Mouse (Mus musculus): ENCODE measurements around the gene Fgfr1op2.
A peak's percentile ranks its signal among the peaks of the same experiment; 100 is the strongest.
"Not testable (repeated sequence)": the region's sequence is repeated elsewhere in the genome, so short reads cannot be mapped to it uniquely, and the experiment has no call there.

Fgfr1op2 gene

DNA sequence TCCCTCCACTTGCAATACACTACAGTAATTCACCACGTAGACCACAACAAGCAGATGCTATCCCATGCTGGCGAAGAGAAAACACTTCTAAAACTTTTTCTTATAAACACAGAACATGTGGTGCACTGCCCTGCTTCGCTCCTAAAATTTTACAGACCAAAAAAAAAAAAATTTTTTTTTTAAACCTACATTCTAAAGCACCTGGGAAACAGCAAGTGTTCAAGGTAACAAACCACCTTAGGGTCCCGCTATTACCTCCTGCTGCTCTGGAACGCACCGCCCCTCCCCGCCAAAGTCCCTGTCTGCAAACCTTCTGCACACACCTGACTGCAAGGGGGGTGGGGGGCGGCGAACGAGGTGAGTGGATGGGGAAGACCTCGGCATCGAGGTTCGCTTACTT lies at the start of gene Fgfr1op2:
Gene Fgfr1op2, plus strand, starts transcription at position 301 of the 400 bp plus-strand sequence.
- DNase-seq = no peak

DNA sequence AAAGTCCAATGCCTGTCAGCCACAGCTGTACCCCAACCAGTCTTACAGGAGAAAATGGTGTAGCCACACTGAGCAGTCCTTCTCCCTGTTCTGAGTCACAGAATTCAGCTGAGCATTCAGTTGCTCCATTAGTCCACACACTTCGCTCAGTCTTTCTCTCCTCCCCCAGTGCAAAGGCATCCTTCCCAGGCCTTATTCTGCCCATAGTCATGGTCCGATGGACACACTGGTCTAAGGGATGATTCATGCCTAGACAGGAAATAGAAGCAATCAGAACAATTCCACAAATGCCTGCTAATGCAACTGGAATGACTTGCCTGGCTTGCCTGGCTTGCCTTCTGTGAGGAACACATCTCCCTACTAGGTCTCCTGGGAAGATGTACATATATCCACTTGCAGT lies 49.5 kb upstream of the Fgfr1op2 start:
- DNase-seq = no peak

DNA sequence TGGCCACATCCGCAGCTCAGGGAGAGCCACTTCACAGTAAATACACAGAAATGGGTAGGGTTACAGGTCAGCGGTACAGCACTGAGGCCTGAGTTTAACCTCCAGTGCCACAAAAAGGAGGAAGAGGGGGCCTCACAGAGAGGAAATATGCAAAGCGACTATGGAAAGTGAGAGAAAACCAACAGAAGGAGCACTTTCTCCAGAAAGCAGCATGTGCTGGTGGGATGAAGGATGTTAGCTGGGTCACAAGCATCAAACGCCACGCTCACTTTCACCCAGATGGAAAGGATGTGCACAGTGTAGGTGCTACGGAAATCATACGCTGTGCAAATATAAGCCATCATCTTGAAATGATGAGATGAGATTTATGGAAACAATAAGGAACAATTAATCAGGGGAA lies 46.6 kb upstream of the Fgfr1op2 start:
- DNase-seq = no peak

DNA sequence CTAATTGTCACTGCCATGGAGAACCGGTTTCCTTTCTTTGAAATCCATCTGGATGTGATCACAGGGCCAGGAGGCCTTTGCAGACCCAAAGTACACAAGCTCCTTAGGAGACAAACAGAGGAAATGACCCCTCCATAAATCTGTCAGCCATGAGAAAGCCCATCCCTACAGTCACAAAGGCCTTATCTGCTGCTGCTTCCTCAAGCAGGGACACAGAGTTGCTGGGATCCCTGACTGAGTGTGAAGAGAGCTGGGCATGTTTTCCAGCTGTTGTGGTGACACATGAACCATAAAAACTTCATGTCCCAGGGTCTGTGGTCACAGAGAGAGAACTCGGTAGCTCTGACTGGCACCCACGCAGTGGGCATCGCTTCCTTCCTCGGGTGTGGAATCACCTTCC lies 46.2 kb upstream of the Fgfr1op2 start:
- no peak for DNase-seq

DNA sequence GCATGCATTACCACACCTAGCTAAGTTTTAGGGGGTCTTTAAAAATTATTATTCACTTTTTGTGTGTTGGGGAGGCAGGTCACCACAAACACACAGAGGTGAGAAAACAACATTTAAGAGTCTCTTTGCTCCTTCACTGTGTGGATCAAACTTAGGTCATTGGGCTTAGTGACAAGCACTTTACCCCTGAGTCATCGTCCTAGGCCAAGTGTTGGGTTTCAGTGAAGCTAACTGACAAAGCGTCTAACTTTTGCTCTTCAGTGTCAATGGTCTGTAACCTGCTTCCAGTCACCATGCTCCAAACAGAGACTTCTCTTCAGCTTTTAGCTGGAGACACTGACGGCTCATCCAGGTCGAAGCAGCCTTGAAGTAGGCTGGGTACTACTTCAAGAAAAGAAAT lies 43.9 kb upstream of the Fgfr1op2 start:
- no peak for DNase-seq

DNA sequence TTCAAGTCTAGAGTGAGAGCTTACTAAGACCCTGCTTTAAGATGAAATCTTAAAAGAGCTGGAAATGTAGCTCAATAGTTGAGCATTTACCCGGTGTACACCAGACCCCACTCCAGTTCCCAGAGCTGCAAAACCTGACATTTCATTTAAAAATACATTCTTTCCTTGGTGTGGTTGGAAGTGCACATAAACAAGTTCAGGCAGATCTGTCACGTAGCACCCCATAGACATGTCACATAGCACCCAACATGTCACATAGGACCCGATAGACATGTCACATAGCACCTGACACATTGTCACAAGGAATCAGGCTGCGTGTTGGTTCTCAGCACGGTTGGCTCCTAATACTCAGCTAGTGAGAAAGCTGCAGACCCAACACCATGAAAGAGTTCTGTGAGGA lies 41.5 kb upstream of the Fgfr1op2 start:
- no peak for DNase-seq

DNA sequence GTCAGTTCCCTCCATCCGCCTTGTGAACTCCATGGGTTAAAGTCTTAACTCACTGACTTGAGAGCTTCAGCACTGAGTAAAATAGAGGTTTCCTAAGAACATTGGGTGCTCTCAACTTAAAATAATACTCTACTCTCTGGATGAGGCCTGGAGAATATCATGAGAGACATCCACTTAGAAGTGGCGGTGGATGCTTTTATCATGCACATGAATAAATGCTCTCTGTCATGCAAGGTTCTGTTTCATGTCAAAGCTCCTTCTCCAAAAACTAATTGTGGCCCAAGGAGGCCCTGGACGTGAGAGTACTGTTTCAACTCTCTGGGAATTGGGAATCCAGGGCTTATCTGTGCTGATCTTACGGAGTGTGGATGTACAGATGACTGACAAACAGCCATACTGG lies 39.9 kb upstream of the Fgfr1op2 start:
- DNase-seq = no peak

DNA sequence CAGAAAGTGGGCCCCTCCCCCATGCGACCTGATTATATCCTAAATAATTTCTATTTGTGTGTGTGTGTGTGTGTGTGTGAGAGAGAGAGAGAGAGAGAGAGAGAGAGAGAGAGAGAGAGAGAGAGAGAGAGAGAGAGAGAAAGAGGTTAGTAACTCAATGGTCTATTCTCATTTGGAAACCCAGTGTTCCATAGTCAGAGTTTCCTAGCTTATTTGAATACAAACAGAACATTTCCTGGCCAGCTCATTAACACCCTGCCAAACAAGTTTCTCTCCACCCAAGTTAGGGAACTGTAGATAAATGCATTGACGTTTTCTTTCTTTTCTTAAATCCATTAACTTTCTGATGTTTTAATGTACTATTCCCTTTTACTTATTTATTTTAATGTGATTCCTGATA lies 38.9 kb upstream of the Fgfr1op2 start:
- no peak for DNase-seq

DNA sequence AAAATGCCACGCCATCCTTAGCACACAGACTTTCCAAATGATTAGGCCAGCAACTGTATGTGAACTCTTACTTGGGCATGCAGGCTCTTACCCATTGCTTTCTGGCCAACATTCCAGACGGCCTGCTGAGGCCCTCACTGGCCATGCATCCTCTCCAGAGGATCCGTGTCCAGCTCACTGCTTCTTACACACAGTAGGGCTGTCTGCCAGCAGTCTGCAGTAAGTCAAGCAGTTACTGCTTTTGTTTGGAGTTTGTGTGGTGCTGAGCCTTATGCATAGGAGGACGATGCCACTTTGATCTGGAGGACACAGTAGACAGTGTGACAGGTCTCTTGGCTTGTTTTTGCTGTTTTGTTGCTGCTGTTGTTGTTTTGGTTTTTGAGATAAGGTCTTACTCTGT lies 38.3 kb upstream of the Fgfr1op2 start:
- peak; percentile 14 to 33 for DNase-seq

DNA sequence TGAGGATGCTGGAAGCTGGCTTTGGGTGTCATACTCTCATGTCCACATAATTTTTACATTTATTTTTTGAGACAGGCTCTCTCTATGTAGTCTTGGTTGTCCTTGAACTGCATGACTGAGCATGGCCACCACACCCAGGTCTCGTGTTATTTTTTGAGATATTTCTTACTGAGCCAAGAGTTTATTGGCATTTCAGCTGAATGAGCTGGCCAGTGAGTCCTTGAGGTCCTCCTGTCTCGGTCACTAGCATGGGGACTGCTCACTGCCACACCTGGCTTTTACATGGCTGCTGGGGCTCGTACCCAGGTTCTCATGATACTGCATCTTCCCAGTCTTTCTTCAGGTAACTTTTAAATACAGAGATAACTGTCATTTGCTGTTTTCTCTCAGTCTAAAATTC lies 36.6 kb upstream of the Fgfr1op2 start:
- no peak for DNase-seq

DNA sequence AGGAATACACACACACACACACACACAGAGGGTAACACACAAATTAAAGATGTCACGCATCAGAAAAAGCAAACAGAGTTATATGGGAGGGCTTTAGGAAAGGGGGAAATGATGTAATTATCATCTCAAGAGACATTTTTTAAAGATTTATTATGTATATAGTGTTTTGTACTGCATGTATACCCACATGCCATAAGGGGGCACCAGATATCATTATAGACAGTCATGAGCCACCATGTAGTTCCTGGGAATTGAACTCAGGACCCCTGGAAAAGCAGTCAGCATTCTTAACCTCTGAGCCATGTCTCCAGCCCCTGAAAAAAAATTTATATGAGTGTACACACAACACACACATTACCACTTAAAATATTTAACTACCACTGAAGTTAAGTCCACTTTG lies 32.4 kb upstream of the Fgfr1op2 start:
- no peak for DNase-seq

DNA sequence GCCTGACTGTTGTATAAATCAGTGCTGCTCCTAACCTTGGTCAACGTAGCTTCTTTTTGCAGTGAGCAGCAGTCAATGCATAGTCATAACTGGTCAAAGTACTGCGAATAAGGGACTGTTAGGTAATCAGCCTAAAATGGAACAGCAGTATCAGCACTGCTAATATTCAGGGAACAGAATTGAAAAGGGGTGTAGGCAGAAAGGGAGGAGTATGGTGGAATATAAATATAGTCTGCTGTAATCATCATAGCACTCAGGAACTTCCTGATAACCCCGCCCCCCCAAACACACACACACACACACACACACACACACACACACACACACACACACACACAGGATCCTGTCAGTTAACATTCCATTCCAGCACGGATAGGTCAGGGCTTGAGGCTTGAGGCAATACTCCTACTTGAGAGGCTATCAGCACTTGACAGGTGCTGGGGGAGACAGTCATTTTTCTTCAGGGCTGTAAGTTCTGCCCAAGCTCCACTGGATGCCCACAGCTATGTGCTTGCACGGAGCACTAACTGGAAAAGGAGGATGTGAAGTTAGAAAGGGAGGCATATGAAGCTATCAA lies 31.6 kb upstream of the Fgfr1op2 start:
- no peak for DNase-seq

DNA sequence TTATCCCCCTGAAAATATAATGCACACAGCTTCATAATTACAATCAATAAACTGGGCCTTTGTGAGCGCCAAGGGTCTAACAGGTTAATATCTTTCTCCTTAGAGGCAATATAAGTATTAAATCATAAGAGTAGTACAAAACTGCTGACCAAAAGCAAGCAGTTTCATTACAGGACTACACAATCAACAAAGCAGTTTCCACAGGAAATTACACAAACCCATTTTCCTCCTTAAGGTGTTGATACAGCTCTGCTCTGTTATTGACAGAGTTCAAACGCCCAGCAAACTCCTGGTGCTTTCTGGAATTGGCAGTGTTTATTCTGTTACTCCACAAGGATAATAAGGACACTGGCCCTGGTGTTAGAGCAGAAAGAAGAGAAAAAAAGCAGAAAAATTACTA lies 26.6 kb upstream of the Fgfr1op2 start:
- no peak for DNase-seq

DNA sequence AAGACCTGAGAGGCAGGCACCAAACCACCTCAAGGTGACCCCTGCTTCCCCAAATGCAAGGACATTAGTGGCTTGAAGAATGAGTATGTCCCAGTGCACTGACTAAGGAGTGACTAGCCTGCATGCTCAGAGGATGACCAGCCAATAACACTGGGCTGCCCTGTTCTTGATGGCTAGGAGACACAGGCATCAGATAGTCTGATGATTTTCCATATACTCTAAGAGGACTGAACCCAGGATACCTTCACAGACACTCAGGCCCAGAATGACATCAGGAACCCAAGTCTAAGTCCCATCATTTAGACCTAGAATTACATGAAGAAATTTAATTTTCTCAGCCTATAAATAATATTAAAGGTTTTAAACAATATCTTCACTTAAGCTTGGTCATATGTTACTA lies 25.7 kb upstream of the Fgfr1op2 start:
- DNase-seq = no peak

DNA sequence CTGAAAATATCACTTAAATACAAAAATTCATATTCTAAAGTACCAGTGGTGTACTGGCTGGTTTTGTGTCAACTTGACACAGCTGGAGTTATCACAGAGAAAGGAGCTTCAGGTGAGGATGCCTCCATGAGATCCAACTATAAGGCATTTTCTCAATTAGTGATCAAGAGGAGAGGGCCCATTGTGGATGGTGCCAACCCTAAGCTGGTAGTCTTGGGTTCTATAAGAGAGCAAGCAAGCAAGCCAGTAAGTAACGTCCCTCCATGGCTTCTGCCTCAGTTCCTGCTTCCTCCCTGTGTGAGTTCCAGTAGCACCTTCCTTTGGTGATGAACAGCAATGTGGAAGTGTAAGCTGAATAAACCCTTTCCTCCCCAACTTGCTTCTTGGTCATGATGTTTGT lies 14.5 kb upstream of the Fgfr1op2 start:
- not testable (repeated sequence) for DNase-seq

DNA sequence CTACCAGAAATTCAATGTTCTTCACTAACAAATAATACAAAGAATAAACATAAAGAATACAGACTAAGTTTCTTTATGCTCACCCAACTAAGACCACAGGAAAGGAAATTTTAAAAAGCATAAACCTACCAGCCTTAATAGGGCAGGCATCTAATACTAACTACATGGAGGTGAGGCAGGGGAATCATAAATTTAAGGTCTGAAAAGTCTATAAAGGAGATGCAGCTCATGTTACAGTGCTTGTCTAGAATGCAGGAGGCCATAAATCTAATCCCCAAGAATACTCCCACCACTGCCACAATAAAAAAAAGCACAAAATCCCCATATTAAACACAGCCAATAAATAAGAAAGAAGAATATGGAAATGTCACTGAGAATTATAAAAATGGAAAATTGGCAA lies 4.9 kb upstream of the Fgfr1op2 start:
- no peak for DNase-seq

DNA sequence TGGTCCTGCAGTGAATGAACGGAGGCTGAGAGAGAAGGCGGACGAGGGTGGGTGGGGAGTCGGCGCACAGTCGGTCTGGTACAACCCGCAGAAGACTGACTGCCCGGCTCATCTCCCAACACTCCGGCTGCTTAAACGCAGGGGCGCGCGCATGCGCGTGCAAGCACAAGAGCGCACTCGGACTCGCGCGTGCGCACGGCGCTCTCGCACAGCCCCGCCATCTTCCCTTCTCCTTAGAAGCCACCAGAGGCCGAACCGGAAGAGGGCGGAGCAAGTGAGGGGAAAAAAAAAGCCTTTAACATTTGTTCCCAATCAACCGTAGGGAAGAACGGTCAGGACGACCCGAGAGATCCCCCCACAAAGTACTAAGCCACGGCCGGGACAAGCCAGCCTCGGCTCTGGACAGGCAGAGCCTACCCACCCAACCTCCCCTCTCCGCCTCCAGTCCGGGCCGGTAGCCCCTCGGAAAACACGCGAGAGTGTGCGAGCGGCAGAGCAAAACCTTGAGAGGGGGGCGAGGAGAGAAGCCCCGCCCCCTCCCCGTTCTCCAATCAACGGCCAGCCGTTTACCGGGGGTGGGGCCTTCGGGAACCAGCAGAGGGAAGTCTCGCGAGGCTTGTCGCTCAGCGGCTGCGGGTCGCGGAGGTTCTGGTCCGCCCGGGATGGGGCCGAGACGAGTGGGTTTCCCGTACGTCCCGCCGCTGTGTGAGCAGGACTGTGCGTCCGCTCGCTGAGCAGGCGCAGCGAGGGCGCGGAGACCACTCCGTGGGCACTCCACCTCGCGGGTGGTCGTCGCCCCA lies 507 bp downstream of the Fgfr1op2 start, which contains the start of gene Ints13:
Gene Ints13, minus strand, starts transcription at position 526 of the 800 bp plus-strand sequence.
- DNase-seq = peak; percentile 99

DNA sequence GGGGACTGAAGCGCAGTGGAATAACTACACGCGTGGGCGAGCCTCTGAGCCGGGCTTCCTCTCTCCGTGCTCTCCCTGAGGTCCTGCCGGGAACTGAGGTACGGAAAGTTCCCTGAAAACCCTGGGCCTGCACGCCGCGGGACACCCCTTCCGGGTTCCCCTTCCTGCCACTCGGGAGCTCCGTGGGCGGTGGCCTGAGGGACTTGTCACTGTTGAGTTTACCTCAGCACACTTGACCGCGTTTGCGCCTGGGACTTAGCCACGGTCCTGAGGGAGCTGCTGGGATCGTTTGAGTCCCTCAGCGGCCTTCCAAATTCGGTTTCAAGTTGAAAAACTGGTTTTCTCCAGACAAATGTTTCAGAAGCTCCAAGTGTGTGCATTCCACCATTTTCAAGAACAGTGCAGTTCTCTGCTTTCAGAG lies 1.1 kb downstream of the Fgfr1op2 start:
- no peak for DNase-seq

DNA sequence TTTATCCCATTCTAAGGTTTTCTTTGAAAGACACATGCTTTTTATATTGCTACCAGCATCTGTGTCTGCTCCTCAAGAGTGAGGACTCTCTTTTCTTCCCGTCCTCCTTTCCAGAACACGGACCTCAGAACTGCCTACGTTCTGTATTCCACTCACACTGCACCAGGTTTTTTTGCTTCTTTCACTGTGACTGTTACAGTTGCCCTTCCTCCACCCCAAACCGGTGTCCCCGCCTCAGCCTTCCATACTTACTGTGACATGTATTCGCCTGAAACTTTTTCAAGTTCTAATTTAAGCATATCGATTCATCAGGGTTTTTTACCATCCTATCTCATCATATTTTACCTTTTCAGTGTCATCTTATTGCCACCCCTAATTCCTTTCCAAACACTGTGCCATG lies 1.6 kb downstream of the Fgfr1op2 start:
- peak; percentile 25 to 40 for DNase-seq

DNA sequence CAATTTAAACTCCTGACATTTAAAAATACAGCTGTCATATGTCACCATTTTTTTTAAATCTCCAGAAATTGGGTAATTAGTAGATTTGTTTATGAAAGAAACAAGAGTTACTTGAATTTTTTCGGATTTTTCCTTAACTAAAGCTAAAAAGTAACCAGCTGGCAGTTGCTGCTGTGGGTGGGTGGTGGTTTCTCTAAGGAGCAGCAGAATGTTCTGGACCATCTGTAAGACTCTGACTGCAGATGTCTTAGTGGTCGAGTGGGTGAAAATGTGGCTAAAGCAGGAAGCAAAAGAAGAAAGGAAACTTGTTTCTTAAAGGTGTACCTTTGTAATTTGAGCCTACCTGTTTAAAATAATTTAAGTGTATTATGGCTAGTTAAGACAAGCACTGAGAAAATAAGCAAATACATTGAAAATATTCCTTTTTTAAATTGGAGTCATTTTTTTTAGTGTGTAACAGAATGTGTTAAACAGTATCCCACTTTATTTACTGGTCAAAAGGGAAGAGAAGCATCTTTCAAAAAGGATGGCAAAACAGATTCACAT lies 3.5 kb downstream of the Fgfr1op2 start:
- no peak for DNase-seq

DNA sequence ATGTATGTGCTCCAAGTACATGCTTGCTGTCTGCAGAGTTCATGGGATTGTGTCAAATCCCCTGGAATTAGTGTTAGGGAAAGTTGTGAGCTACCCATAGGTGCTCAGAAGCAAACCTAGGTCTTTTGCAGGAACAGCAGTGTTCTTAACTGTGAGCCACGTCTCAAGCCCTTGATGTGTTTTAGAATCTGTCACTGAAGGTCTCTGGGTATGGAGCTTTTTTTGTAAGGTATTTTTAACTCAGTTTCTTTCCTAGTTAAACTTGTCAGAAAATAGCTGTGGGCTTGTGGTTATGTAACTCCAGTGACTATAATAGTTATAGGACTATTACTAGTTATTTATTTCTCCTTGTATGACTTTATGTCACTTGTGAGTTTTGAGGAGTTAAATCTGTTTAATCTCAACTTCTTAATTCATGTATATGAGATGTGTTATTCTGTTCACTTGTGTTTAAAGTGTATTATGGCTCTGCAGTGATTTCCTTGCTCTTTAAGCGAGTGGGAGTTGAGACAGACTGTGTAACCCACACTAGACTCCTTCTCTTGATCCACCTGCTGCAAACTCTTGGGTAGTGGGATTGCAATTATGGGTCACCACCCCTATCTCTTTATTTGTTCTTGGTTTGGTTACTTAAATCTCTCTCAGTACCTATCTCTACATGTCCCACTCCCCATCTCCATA lies 6.5 kb downstream of the Fgfr1op2 start:
- DNase-seq = no peak

DNA sequence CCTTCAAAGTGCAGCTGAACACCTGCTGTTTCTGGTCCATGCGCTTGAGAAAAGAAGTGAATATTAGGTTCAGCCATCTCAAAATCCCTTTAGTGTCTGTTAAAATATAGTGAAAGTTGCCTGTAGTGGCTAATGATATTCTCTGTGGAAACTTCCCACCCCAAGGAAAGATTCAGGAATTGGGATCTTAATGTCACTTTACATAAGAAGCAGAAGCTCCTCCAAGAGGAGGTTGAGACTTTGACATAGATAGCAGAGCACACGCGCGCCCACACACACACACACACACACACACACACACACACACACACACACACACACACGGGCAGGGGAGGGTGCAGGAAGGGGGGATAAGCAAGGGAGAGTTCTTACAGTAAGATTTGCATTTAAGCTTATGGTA lies 8.1 kb downstream of the Fgfr1op2 start:
- no peak for DNase-seq

DNA sequence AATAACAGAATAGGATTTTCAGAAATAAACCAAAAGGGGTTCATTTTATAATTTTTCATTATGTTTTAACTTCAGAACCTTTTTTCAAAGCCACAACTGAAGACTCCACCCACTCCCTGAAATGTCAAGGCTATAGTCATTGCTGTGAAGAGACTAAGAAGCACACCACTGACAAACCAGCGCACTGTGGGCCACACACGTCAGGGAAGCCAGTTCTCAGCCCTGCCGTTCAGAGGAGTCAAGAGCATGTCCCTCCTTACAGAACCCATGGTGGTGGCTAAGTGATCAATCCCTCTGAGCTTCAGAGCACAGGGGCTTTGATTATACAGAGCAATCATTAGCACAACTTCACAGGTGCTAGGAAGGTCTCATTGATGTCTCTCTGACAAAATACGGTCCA lies 25.6 kb downstream of the Fgfr1op2 start:
- no peak for DNase-seq

DNA sequence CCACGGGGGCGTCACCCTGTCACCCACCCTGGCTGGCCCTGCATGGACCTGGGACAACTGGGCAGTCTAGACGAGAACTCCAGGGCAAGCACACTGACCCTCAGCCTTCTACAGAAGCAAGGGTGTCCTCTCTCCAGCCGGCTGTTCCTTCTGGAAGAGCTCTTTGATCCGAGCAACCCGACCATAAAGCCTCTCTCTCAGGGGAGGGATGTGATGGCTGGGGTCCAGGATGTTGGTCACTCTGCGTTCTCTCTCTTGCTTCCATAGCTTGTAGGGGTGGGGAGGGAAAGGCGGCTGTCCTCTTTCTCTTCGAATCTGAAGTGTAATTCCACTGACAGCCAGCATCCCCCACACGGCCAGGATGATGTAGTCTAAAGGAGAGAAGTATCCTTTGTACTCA lies 26.6 kb downstream of the Fgfr1op2 start:
- peak; percentile 42 to 50 for DNase-seq
